Mouse (Mus musculus) CH12F3 (cell line): ENCODE results near the gene Atp1b3.
"Not testable (repeated sequence)": the region's sequence is repeated elsewhere in the genome, so short reads cannot be mapped to it uniquely, and the experiment has no call there.

Source experiments
- in situ Hi-C: fragments of 300-500 bp; cut with MboI; formaldehyde crosslinking; loops from 2 replicates; pipeline ENCODE4 v1.14.3; 2020; ENCODE audit warnings: low sequenced_read_pairs

The Atp1b3 gene

GRCm38 (mm10) chr9:96364141-96364838 is at the start of gene Atp1b3:
Gene Atp1b3 (minus strand): TSS chr9:96364442.
- in situ Hi-C loops = no loop called here

GRCm38 (mm10) chr9:96412821-96413405 is 48.7 kb upstream of the Atp1b3 start:
- in situ Hi-C loops = no loop called here

DNA sequence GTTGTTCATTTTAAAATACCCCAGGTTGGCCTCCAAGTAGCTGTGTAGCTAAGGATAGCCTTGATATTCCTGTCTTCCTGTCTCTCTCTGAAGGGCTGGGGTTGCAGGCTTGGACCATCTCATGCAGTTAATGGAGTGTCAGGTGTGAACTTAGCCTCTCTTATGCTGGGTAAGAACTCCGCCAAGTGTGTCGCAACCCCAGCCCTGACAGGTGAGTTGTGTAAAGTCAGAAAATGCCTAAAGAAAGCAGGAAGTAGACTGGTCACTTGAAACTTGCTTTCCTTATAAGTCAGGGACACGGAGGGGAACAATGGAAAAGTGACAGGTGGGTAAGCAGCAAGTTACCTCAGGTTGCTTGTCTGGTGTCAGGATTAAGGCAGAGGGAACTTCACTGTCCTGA is 40.1 kb upstream of the Atp1b3 start:
- in situ Hi-C loops = no loop called here

- in situ Hi-C loops = not testable (repeated sequence)
Measured at GRCm38 (mm10) chr9:96399916-96400315, 35.7 kb upstream of the Atp1b3 start.

GRCm38 (mm10) chr9:96399425-96399878 is 35.2 kb upstream of the Atp1b3 start:
- in situ Hi-C loops = no loop called here

GRCm38 (mm10) chr9:96398614-96399013 is 34.4 kb upstream of the Atp1b3 start:
- in situ Hi-C loops = no loop called here

DNA sequence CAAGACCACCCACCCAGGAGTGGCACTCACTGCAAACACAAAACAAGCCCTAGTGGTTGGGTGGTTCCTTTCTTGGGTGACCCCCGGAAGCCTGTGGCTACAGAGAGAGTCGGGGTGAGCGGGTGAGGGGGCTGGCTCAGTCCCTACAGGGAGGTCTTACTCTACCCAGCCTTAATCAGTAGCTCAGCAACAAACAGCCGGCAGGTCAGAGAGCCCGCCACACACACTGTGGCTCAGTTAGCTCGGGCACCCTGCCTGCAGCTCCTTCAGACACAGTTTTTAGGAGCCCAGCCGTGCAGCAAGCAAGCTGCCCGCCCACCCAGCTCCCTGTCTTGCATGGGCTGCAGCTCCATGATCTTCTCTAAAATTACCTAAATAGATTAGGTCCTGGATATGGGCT is 33.9 kb upstream of the Atp1b3 start:
- in situ Hi-C loops = no loop called here

DNA sequence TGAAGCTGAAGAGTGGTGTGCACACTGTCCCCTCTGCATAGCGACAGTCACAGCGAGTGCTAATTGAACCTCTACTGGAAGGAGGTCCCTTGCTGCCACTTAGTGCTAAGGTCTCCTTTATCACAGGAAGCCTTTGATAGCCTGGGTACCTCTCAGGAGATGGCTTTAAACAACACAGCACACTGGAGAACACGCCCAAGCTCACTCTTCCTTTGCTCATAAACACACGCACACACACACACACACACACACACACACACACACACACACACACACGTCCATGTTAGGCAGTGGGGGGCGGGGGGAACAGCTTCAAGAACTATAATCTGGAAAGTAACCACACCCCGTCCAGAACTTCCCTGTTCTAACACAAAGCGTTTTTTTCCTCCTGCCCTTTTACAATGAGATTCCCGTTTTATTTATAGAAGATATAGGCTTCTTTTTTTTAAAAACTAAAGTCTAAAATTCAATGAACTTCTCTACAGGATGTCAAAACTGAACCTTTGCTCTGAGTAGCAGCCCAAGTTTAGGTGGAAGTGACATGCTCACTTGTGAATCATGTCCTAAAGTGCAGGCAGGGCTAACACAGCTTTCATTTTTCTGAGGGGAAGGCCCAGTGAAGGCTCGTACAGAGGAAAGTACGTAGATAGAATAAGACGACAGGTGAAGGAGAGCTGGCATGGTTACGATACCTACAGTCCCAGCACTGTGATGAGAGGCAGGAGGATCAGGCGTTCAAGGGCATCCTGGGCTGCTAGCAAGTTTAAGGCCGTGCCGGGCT is 30.9 kb upstream of the Atp1b3 start:
- in situ Hi-C loops = no loop called here

GRCm38 (mm10) chr9:96393731-96394235 is 29.5 kb upstream of the Atp1b3 start:
- in situ Hi-C loops = no loop called here

- in situ Hi-C loops = no loop called here
Measured at GRCm38 (mm10) chr9:96393112-96393511, 28.9 kb upstream of the Atp1b3 start.

DNA sequence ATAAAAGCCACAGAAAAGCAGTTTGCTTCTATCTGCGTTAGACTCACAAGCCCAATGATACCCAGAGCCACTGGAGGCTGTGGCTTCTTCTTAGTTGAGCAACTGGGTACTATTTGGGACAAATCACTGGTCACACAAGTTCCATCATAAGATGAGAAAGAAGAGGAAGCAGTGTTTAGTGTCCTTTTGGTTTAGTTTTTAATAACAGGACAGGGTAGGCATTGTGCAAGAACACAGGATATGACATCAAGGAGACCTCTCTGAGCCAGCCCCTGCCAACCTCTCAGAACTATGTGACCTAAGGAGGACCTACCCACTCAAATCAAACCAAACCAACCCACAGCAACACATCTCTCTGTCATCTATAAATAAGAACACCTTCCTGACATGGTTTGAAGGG is 27.7 kb upstream of the Atp1b3 start:
- in situ Hi-C loops = no loop called here

- in situ Hi-C loops = no loop called here
Measured at GRCm38 (mm10) chr9:96383714-96384487, 19.7 kb upstream of the Atp1b3 start.

- in situ Hi-C loops = no loop called here
Measured at GRCm38 (mm10) chr9:96382756-96383155, 18.5 kb upstream of the Atp1b3 start.

DNA sequence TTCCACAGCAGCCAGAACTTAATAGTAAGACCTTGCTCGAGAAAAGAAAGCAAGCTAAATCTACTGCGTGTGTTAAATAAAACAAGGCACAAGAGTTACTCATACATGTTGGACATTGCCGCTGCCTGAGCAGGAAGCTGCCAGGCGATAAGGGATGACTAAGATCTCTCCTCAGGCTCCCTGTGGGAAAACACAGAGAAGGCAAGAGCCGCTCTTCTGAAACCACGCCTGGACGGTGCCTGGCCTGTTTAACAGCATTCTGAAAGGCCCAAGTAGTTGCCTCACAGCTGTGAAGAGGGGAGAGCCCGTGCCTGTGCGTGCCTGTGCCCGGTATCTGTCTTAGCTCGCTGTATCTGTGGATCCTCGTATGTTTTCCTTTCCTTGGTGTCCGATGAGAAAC is 17.2 kb upstream of the Atp1b3 start:
- in situ Hi-C loops = no loop called here

GRCm38 (mm10) chr9:96379551-96379950 is 15.3 kb upstream of the Atp1b3 start:
- in situ Hi-C loops = no loop called here

GRCm38 (mm10) chr9:96378747-96379146 is 14.5 kb upstream of the Atp1b3 start:
- in situ Hi-C loops = no loop called here

- in situ Hi-C loops = no loop called here
Measured at GRCm38 (mm10) chr9:96377096-96377495, 12.9 kb upstream of the Atp1b3 start.

- in situ Hi-C loops = no loop called here
Measured at GRCm38 (mm10) chr9:96375819-96376218, 11.6 kb upstream of the Atp1b3 start.

DNA sequence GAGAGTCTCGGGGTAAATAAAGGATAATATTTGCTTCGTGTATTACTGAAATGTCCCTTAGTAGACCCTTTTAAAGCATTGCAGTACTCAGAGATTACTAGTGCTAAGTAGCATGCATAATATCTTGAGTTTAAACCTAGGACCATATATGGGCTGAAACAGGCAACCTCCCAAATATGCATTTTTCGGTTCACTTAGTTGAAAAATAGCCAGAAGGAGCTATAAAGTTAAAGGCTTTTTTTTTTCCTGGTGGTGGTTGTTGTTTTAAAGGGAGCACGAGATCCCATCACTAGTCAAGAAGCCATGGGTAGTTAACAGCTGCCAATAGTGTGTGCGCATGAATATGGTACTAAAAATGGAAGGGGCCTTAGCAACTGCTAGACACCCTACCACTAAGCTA is 6.8 kb upstream of the Atp1b3 start:
- in situ Hi-C loops = no loop called here

DNA sequence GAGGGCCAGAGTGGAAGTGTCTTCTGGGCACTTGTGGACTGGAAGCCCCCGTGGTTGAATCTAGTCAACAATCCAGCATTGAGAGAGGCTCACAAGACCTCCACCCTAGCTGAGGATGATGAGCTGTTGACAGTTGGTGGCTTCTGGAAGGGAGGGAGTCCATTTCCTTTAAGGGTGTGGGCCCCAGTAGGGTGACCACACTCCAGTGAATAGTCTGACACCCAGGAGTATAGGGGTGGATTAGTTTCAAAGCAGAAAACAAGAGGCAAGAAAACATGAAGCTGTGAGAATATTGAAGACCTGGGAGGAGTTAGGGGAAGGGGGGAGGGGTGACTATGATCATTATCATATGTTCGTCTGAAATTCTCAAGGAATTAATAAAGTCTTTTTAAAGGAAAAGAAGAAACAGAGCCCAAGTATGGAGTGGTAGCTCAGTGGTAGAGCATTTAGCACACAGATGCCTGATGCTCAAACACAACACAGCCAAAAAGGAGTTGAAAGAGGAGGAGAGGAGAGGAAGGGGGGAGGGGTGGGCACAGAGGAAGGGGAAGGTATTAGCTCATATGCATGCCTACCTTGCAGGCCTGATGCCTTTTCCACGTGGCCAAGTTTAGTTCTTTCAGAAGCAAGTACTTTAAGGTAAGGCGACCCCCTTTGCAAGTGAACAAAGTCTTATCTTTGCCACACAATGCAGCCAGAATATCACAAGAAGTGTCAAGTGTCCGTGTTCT is 5.6 kb upstream of the Atp1b3 start:
- in situ Hi-C loops = no loop called here
